Mouse (Mus musculus): ENCODE results near the gene Nemp2.

- TF ChIP-seq POLR2A (IDR thresholded peaks at IDR 0.05; ENCODE audit: low read depth, low read length) (no peak), CTCF (conservative IDR thresholded peaks at IDR 0.05; ENCODE audit: insufficient read depth, insufficient read length, low read depth, low read length) (no peak)
Measured at GRCm38 (mm10) chr1:52640736-52641135, 10.2 kb downstream of the Nemp2 start.

Data from kidney, adult 2 months (tissue).